Mouse (Mus musculus): Measurements from ENCODE around the gene Mak. TPM values are rescaled to one million over a fixed set of nuclear protein-coding genes. Genes with fewer than 3 reads are reported as not detected.

Gene Mak
- polyA plus RNA-seq (2014; fragmentation: Nextera tagmentation; extraction: Ambion mirVana) = 0.57 and 1.0 TPM in 2 replicates

DNA sequence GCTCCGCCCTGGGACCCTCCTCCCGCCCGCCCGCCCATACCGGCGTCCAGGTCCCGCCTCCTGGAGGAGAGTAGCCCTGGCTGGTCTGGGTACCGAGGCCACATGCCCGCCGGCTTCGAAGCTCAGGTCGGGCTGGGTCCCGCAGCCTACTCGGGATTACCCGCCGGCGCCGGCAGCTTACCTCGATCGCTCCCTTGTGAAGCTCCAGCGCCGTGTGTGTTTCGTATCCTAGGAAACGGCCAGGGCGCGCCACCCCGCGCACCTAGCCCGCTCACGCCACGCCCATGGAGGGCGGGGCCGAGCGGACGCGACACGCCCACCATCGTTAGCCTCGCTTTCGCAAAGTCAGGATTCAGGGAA, at the start of gene Mak:
TSS of gene Mak (minus strand) at position 286 of the 360 bp plus-strand sequence.
- peak within 1 kb of the TSS; percentile 49 for H3K9ac ChIP-seq (ENCODE audit: low read length)
- H3K4me2 ChIP-seq (ENCODE audit: low read depth, severe bottlenecking) = peak within 1 kb of the TSS; percentile 82
- DNase-seq (ENCODE audit: low spot score) (peak; percentile 85), ATAC-seq (ENCODE audit: insufficient number of reproducible peaks, low FRiP score, low TSS enrichment, low read depth) (peak; percentile 92)
- no peaks in the 10 kb centered on the region for H3K9me3 ChIP-seq (ENCODE audit: control insufficient read depth, low read length)
- no peaks in the 10 kb centered on the region for H3K36me3 ChIP-seq (ENCODE audit: control insufficient read depth, insufficient read depth, low read length)
- H3K27me3 ChIP-seq (ENCODE audit: control insufficient read depth, insufficient read depth, low read length) = peaks cover 6% of the 10 kb centered on the region
- under 1% methylated on average over 35 of the region's 40 CpGs for WGBS
- no peak within 1 kb of the TSS for H3K27ac ChIP-seq (replicated peaks; ENCODE audit: low read depth, low read length)
- H3K4me1 ChIP-seq (ENCODE audit: control insufficient read depth, insufficient read depth, low read length) = 0 out of 2 replicates have a peak, but pooled peaks cover 4% of the 10 kb centered on the region
- peak within 1 kb of the TSS; percentile 43 for H3K4me3 ChIP-seq (ENCODE audit: low read depth, low read length)

- no peak overlapping the region for H3K9ac ChIP-seq (ENCODE audit: low read length)
- no peak overlapping the region for H3K27ac ChIP-seq (replicated peaks; ENCODE audit: low read depth, low read length)
- no peak for ATAC-seq (ENCODE audit: insufficient number of reproducible peaks, low FRiP score, low TSS enrichment, low read depth)
- no peak for DNase-seq (ENCODE audit: low spot score)
- WGBS = 89% methylated on average over 8 of the region's 8 CpGs
- no peaks in the 10 kb centered on the region for H3K9me3 ChIP-seq (ENCODE audit: control insufficient read depth, low read length)
- no peak overlapping the region for H3K4me2 ChIP-seq (ENCODE audit: low read depth, severe bottlenecking)
- H3K4me1 ChIP-seq (ENCODE audit: control insufficient read depth, insufficient read depth, low read length) = no peaks in the 10 kb centered on the region
- no peaks in the 10 kb centered on the region for H3K27me3 ChIP-seq (ENCODE audit: control insufficient read depth, insufficient read depth, low read length)
- H3K4me3 ChIP-seq (ENCODE audit: low read depth, low read length) = no peak overlapping the region
- H3K36me3 ChIP-seq (ENCODE audit: control insufficient read depth, insufficient read depth, low read length) = no peaks in the 10 kb centered on the region
Measured at GRCm38 (mm10) chr13:41129061-41129460, 49.6 kb upstream of the Mak start.

GRCm38 (mm10) chr13:41128326-41128725, 48.8 kb upstream of the Mak start:
- Histone ChIP-seq H3K4me2 (ENCODE audit: low read depth, severe bottlenecking) (no peak overlapping the region), H3K4me1 (ENCODE audit: control insufficient read depth, insufficient read depth, low read length) (no peaks in the 10 kb centered on the region), H3K9me3 (ENCODE audit: control insufficient read depth, low read length) (no peaks in the 10 kb centered on the region), H3K9ac (ENCODE audit: low read length) (no peak overlapping the region), H3K27me3 (ENCODE audit: control insufficient read depth, insufficient read depth, low read length) (no peaks in the 10 kb centered on the region), H3K36me3 (ENCODE audit: control insufficient read depth, insufficient read depth, low read length) (no peaks in the 10 kb centered on the region), H3K27ac (replicated peaks; ENCODE audit: low read depth, low read length) (no peak overlapping the region), H3K4me3 (ENCODE audit: low read depth, low read length) (no peak overlapping the region)
- no peak for DNase-seq (ENCODE audit: low spot score)
- no peak for ATAC-seq (ENCODE audit: insufficient number of reproducible peaks, low FRiP score, low TSS enrichment, low read depth)
- WGBS = 88% methylated on average over 8 of the region's 8 CpGs

DNA sequence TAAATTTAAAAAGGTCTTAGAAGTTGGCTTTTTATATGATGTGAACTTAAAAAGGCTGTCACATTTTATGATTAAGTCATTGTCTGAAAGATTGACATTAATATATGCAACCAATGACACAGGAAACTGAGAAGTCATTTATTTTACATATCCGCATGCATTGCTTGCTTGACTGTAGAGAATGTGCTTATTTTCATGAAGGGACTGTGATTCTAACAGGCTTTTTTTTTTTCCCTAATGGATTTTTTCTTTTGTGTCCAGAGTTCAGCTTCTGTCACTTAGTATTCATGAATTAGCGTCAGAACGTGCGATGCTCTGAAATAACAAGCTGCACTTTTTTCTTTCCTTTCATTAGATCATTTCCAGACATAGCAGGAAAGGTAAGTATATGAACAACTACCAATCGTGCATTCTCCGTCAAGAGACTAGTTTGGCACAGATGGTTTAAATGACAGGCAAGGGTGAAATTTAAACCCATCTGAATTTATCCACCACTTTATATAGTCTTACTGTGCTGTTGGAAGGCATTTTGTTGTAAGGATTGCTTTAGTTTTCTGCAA, 44.2 kb upstream of the Mak start:
- no peak overlapping the region for H3K9ac ChIP-seq (ENCODE audit: low read length)
- no peak overlapping the region for H3K4me3 ChIP-seq (ENCODE audit: low read depth, low read length)
- peaks cover 7% of the 10 kb centered on the region for H3K4me1 ChIP-seq (ENCODE audit: control insufficient read depth, insufficient read depth, low read length)
- WGBS = 84% methylated on average over 6 of the region's 6 CpGs
- H3K27ac ChIP-seq (replicated peaks; ENCODE audit: low read depth, low read length) = no peak overlapping the region
- H3K27me3 ChIP-seq (ENCODE audit: control insufficient read depth, insufficient read depth, low read length) = no peaks in the 10 kb centered on the region
- no peak overlapping the region for H3K4me2 ChIP-seq (ENCODE audit: low read depth, severe bottlenecking)
- H3K36me3 ChIP-seq (ENCODE audit: control insufficient read depth, insufficient read depth, low read length) = no peaks in the 10 kb centered on the region
- DNase-seq (ENCODE audit: low spot score) (no peak), ATAC-seq (ENCODE audit: insufficient number of reproducible peaks, low FRiP score, low TSS enrichment, low read depth) (no peak)
- no peaks in the 10 kb centered on the region for H3K9me3 ChIP-seq (ENCODE audit: control insufficient read depth, low read length)

DNA sequence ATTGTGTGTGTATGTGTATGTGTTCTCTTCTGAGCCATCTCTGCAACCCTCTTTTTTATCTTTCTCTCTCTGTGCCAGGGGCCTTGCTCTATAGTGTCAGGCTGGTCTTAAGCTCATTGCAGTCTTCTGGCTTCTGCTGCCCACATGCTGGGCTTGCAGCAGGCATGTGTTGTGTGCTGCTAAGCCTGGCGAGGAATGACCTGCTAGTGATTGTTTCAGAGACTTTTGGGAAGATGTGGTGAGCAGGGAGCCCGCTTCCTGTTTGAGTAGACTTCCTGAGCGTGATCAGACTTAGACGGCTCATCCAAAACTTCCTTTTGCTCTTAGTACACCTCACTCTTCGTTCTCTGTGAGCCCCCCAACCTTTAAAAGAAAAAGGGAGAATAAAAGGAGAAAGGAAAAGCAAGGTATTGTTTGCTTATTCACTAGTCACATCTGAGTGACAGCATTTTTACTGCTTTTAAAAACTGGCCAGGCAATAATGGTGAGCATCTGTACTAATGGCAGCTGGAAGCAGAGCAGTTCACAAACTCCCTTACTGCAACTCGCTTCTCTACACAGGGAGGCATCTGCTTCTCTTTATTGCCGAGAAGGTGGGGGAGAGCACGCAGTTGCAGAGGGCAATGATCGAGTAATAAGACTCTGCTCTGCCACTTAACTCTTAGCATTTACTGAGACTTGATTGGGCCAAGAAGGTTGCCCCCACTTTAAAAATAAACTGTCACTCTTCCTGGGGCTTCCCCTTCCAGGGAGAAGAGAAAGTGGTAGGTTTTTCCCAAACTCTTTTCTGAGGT, 39.8 kb upstream of the Mak start:
- DNase-seq (ENCODE audit: low spot score) (peak; percentile 48), ATAC-seq (ENCODE audit: insufficient number of reproducible peaks, low FRiP score, low TSS enrichment, low read depth) (no peak)
- Histone ChIP-seq H3K9me3 (ENCODE audit: control insufficient read depth, low read length) (no peaks in the 10 kb centered on the region), H3K9ac (ENCODE audit: low read length) (no peak overlapping the region), H3K27ac (replicated peaks; ENCODE audit: low read depth, low read length) (no peak overlapping the region; the same call in 1 of the 2 replicates), H3K4me2 (ENCODE audit: low read depth, severe bottlenecking) (no peak overlapping the region), H3K4me3 (ENCODE audit: low read depth, low read length) (no peak overlapping the region), H3K27me3 (ENCODE audit: control insufficient read depth, insufficient read depth, low read length) (peaks cover 2% of the 10 kb centered on the region; the same call in 1 of the 2 replicates), H3K36me3 (ENCODE audit: control insufficient read depth, insufficient read depth, low read length) (no peaks in the 10 kb centered on the region), H3K4me1 (ENCODE audit: control insufficient read depth, insufficient read depth, low read length) (peaks cover 8% of the 10 kb centered on the region)
- WGBS = 21% methylated on average over 9 of the region's 9 CpGs

DNA sequence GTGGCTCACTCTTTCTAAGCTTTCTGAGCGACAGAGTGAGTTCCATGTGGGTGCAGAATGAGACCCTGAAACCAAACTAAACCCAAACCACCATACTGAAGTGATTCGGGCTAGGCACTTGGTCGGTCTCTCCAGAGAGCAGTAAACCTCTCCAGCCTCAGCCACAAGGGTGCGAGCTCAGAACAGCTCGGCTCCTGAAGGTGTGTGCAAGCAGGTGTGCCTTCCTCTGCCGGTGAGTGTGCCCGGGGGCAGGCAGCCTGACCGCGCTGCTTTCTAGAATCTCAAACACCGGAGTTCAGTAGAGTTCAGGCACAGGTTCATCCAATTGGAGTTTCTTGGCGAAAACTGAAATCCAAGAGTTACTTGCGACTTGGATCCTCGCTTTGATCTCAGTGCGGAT, 34.4 kb upstream of the Mak start, which contains the start of gene Sycp2l:
TSS of gene Sycp2l (plus strand) at position 368 of the 400 bp plus-strand sequence.
- Histone ChIP-seq H3K9me3 (ENCODE audit: control insufficient read depth, low read length) (no peaks in the 10 kb centered on the region), H3K27ac (replicated peaks; ENCODE audit: low read depth, low read length) (no peak within 1 kb of the TSS), H3K4me3 (ENCODE audit: low read depth, low read length) (no peak within 1 kb of the TSS), H3K4me1 (ENCODE audit: control insufficient read depth, insufficient read depth, low read length) (peaks cover 3% of the 10 kb centered on the region), H3K9ac (ENCODE audit: low read length) (no peak within 1 kb of the TSS), H3K27me3 (ENCODE audit: control insufficient read depth, insufficient read depth, low read length) (peaks cover 7% of the 10 kb centered on the region; the same call in 1 of the 2 replicates), H3K36me3 (ENCODE audit: control insufficient read depth, insufficient read depth, low read length) (no peaks in the 10 kb centered on the region), H3K4me2 (ENCODE audit: low read depth, severe bottlenecking) (peak within 1 kb of the TSS; percentile 14; the same call in 1 of the 2 replicates)
- ATAC-seq (ENCODE audit: insufficient number of reproducible peaks, low FRiP score, low TSS enrichment, low read depth) (no peak), DNase-seq (ENCODE audit: low spot score) (peak; percentile 26)
- WGBS = 21% methylated on average over 14 of the region's 14 CpGs

- 78% methylated on average over 3 of the region's 3 CpGs for WGBS
- H3K9ac ChIP-seq (ENCODE audit: low read length) = no peak within 1 kb of the TSS
- H3K4me3 ChIP-seq (ENCODE audit: low read depth, low read length) = no peak within 1 kb of the TSS
- ATAC-seq (ENCODE audit: insufficient number of reproducible peaks, low FRiP score, low TSS enrichment, low read depth) (no peak), DNase-seq (ENCODE audit: low spot score) (no peak)
- H3K4me1 ChIP-seq (ENCODE audit: control insufficient read depth, insufficient read depth, low read length) = no peaks in the 10 kb centered on the region
- peaks cover 7% of the 10 kb centered on the region; the same call in 1 of the 2 replicates for H3K27me3 ChIP-seq (ENCODE audit: control insufficient read depth, insufficient read depth, low read length)
- no peaks in the 10 kb centered on the region for H3K36me3 ChIP-seq (ENCODE audit: control insufficient read depth, insufficient read depth, low read length)
- H3K27ac ChIP-seq (replicated peaks; ENCODE audit: low read depth, low read length) = no peak within 1 kb of the TSS
- H3K9me3 ChIP-seq (ENCODE audit: control insufficient read depth, low read length) = no peaks in the 10 kb centered on the region
- no peak within 1 kb of the TSS for H3K4me2 ChIP-seq (ENCODE audit: low read depth, severe bottlenecking)
Measured at GRCm38 (mm10) chr13:41110935-41111334, 31.4 kb upstream of the Mak start, which contains the start of gene Gcm2. Gene Gcm2, minus strand, starts transcription at chr13:41111035.

DNA sequence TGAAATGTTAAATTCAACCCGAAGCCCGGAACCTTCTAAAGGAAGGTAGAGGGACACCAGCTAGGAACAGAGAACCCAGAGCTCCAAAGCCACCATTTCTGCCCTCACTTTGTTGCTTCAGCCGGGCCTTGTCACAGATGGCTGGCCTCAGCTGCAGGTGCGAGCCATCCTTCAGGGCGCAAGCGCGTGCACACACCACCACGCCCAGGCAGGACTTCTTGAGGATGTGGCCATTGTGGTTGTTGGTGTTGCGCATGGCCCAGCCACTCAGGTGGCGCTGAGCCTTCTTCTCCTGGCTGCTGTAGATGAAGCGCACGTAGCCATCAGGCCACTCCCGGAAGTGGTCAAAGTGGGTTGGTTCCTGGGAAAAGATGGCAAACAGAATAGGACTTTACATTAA, 26.0 kb upstream of the Mak start:
- Histone ChIP-seq H3K9ac (ENCODE audit: low read length) (no peak overlapping the region), H3K27me3 (ENCODE audit: control insufficient read depth, insufficient read depth, low read length) (no peaks in the 10 kb centered on the region), H3K9me3 (ENCODE audit: control insufficient read depth, low read length) (no peaks in the 10 kb centered on the region), H3K4me3 (ENCODE audit: low read depth, low read length) (no peak overlapping the region), H3K36me3 (ENCODE audit: control insufficient read depth, insufficient read depth, low read length) (no peaks in the 10 kb centered on the region), H3K27ac (replicated peaks; ENCODE audit: low read depth, low read length) (no peak overlapping the region), H3K4me2 (ENCODE audit: low read depth, severe bottlenecking) (no peak overlapping the region), H3K4me1 (ENCODE audit: control insufficient read depth, insufficient read depth, low read length) (no peaks in the 10 kb centered on the region)
- ATAC-seq (ENCODE audit: insufficient number of reproducible peaks, low FRiP score, low TSS enrichment, low read depth) (no peak), DNase-seq (ENCODE audit: low spot score) (no peak)
- WGBS = 92% methylated on average over 13 of the region's 13 CpGs
